Mouse (Mus musculus) kidney, adult 9 months (tissue): Measurements from ENCODE around the gene Ece2.
"Not testable (repeated sequence)": the region's sequence is repeated elsewhere in the genome, so short reads cannot be mapped to it uniquely, and the experiment has no call there.

Source experiments
- DNase-seq: peaks from one replicate; pipeline ENCODE4 v3.0.0; 2022

The Ece2 gene

DNA sequence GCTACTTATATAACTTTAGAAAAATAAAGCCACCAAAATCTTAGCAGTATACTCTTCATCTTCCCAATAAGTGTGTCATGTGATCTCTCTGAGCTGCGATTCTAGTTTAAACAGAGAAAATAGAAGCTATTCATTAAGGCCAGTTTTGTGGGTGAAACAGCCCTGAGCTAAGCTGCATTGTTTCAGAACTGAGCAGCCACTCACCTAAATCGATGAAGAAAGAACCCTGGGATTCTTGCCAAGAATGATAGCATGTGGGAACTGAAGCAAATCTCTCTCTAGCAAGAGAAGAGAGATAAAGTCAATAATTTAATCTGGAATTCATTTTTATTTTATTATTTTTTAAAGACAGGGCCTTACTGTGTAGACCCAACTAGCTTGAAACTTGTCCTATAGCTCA lies 6.4 kb upstream of the Ece2 start:
- DNase-seq: no peak

DNA sequence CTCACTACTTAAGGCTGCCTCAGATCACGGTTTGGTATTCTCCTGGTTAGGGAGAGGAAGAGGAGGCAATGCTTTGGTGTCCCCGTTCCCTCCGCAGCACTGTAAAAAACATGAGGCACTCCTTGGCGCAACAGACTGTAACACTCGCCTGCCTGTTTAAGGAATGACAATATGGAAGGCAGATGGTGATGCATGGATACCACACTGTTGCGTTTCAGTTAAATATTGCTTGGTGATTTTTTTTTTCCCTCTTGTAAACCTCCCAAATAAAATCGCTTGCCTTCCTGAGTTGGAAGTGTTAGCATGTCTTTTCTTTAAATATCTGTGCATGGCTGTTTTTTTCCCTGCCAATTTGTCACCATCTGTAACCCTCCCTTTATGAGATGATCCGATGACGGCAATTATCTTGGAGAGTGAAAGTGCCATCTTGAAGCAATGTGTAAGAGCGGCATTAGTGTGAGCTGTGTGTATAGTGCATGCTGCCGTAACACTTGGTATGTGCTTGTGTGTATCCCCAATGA lies 697 bp upstream of the Ece2 start:
- no peak for DNase-seq

DNA sequence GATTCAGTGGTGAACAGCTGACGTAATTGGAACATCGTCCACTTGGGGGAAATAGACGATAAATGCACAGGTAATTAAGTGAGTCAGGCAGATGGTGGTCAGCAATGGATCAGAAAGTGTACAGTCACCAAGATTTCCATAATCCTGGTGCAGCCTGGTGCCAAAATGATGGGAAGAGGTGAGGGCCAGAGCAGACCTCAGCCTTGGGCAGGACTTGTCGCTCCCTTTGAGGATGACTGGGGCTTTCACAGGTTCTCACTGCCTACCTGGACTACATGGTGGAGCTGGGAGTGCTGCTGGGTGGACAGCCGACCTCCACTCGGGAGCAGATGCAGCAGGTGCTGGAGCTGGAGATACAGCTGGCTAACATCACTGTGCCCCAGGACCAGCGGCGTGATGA lies 7.8 kb downstream of the Ece2 start:
- DNase-seq: no peak

DNA sequence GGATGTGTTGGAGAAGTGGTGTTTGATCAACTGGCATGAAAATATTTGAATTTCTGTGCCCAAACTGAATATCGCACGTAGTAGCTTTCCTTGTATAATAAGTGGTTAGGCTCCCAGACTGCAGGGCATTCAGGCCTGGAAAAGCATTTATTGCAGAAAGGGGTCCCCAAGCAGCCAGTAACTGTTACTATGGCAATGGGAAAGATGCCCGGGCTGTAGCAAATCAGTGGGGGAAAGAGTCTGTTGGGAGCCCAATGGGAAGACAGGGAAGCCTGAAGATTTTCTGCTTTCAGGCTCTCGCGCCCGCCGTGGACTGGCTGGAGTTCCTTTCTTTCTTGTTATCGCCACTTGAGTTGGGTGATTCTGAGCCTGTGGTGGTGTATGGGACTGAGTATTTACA lies 8.7 kb downstream of the Ece2 start:
- no peak for DNase-seq

DNA sequence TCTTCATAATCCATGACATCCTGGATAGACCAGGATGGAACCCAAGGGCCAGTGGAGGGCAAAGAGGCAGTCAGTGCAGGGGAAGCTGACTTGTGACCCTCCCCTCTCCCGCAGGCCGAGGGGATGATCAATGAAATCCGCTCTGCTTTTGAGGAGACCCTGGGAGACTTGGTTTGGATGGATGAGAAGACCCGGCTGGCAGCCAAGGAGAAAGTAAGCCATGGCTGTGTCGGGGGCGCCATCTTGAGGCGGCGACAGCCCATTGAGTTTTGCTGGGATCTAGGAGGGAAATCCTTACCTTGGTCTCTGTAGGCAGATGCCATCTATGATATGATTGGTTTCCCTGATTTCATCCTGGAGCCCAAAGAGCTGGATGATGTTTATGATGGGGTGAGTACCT lies 12.5 kb downstream of the Ece2 start:
- DNase-seq: peak; percentile 72

DNA sequence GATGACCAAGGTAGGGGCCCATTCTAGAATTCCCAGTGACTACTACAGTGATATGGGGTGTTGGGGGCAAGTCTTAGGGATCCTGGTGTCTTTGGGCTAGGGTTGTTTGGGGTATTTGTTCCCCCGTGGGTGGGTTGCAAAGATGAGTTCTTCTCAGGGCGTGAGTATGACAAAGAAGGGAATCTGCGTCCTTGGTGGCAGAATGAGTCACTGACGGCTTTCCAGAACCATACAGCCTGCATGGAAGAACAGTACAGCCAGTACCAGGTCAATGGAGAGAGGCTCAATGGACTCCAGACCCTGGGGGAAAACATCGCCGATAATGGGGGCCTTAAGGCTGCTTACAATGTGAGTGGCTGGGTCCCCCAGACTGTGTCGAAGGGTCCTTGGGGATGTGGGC lies 14.3 kb downstream of the Ece2 start:
- DNase-seq: no peak

DNA sequence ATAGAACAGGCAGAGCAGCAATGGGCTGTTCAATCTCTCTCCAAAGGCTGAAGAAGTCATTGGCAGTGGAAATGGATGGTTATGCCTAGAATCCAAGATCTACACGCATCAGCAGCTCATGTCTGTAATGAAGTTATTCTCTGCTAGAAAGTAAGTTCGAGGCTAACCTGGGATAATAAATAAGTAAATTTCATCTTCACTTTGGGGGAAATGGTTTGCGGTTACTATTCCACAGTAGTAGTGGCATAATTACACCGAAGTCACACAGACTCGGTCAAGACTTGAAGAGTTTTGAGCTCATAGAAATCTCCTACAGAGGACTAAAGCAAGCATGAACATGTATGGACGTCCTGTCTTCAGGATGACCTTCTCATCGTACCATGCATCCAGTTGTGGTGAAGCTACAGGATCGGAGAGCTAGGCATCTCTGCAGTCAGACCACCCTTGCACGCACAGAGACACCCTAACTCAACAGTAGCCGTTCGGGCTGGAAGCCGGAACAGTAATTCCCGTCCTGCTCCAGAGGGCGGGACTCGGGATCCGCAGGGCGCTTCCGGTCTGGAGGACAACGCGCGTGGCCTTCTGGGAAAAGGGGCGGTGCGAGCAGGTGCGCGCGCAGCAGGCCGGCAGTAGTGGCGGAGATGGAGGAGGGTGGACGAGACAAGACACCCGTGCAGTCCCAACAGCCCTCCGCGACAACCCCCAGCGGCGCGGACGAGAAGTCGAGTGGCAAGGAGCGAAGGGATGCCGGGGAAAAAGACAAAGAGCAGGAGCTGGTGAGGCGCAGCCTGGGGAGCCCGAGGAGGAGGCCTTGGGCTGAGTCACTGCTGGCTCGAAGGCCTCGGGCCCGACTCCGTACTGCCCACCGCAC lies 21.7 kb downstream of the Ece2 start, which contains the start of gene Psmd2:
Gene Psmd2 (plus strand): TSS at position 577 of the 871 bp plus-strand sequence.
- peak; percentile 97 for DNase-seq

DNA sequence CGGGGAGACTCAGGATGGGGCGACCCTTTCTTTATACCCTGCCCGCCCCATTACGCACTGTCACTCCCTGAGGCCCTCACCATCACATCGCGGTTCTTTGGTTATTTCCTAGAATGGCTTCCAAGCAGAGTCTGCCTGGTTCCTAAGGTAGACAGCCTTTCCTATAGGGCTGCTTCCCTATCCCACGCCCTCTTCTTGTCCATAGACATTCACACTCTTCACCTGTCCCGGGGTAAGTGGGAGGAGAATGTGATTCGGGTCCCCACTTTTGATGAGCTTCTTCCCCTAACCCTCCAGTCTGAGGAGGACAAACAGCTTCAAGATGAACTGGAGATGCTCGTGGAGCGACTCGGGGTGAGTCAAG lies 22.3 kb downstream of the Ece2 start:
- DNase-seq: no peak

DNA sequence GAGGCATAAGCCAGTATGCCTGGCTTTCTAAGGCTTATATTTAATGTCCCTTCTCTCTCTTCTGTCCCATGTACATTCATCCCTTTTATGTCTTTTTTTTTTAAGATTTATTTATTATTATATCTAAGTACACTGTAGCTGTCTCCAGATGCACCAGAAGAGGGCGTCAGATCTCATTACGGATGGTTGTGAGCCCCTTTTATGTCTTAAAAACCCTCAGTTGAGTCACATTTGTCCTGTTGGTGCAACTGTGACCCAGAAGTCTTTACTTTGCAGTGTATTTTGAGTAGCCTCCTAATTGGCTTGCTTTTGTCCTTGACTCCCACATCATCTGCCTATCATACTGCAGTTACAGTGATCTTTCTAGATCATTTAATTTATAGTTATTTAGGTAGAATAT lies 23.7 kb downstream of the Ece2 start:
- DNase-seq: no peak

DNA sequence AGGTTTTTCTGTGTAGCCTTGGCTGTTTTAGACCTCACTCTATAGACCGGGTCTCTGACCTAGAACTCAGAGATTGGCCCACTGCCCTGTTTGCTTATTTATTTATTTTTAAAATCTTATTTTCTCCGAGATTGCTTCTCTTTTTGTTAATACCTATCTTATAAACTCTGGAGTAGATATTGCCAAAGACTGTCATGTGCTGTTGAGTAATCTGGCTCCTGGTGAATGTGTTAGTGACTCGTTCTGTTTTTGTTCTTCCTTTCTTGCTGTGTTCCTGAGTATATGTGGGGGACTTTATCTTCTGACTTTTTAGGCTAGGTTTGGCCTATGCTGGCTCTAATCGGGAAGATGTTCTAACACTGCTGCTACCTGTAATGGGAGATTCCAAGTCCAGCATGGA lies 28.0 kb downstream of the Ece2 start:
- DNase-seq: no peak

DNA sequence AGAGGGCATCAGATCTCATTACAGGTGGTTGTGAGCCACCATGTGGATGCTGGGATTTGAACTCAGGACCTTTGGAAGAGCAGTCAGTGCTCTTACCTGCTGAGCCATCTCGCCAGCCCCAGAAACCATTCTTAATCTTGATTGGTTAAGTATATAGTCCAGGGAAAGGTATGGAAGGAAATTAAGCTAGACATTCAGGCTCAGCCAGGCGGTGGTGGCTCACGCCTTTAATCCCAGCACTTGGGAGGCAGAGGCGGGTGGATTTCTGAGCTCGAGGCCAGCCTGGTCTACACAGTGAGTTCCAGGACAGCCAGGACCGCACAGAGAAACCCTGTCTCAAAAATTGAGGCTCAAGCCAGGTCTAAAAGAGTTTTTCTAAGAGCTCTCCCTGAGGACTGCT lies 38.4 kb downstream of the Ece2 start, which contains the start of gene Eif4g1:
Gene Eif4g1 (plus strand): TSS at position 301 of the 400 bp plus-strand sequence.
- DNase-seq: not testable (repeated sequence)

DNA sequence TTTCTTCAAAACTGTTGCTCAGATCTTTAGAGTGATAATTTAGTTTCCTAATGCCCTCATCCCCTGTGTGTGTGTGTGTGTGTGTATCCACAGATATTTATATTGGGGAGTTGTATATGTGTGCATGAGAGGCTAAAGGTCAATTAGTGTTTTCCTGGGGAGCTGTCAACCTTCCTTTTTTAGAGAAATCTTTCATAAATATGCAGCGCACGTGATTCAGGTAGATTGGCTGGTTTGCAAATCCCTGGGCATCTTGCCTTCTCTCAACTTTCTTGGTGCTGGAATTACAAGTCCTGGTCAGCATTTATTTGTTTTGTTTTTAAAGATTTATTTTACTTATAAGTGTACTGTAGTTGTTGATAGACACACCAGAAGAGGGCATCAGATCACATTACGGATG lies 40.7 kb downstream of the Ece2 start:
- DNase-seq: no peak

DNA sequence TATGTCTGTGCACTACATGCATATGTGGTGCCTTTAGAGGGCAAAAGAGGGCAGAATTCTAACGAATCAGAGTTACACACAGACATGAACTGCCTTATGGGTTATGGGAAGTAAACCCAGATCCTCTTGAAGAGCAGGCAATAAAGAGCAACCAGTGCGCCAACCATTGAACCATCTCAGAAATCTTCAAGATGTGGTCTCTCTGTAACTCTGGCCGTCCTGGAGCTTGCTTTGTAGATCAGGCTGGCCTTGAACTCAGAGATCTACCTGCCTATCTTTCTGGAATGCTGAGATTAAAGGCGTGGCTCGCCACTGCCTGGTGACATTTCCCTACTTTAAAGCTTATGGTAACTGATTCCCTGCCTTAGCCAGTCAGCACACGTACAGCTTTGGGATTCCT lies 42.3 kb downstream of the Ece2 start:
- no peak for DNase-seq

DNA sequence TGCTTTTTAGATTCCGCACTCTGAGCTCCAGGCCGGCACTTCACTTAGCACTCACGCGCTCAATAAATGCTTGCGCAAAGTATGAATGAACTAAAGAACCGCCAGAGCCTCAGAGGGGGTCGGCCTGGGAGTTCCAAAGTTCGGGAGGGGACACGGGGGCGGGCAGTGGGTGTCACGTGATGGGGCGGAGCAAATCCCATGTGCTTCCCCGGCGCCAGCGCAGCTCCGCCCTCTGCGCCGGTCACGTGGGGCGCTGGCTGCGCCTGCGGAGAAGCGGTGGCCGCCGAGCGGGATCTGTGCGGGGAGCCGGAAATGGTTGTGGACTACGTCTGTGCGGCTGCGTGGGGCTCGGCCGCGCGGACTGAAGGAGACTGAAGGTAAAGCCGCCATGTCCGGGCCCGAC lies 42.9 kb downstream of the Ece2 start:
- peak; percentile 98 for DNase-seq

DNA sequence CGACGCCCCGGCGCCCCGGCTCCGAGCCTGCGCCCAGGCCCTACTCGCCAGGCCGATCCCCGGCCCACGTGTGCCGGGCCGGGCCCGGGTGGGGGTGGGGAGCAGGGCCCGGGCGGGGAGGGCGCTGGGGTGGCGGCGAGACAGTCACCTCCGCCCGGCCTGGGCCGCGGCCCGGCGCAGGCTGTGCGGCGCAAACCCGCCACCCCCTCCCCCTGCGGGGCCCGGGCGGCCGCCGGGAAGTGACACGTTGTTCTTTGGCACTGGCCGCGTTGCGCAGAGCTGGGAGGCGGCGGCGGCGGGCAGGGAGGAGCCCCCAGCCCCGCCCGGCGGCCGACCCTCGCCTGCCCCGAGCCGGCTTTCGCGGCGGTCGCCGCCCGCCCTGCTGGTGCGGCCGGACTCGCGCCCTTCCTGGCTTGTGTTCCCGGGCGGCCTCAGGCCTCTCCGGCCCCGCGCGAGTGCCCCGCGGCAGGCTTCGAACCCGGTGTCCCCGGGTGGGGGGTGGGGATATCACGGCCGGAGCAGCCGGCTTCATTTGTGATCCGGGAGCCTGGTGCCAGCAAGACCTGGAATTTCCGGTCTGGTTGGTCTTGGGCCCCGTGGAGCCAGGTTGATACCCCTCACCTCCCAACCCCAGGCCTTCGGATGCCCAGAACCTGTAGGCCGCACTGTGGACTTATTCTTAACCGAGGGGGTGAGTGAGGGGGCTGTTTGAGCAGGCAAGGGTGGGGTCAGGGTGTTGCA lies 43.5 kb downstream of the Ece2 start:
- DNase-seq: peak; percentile 60

DNA sequence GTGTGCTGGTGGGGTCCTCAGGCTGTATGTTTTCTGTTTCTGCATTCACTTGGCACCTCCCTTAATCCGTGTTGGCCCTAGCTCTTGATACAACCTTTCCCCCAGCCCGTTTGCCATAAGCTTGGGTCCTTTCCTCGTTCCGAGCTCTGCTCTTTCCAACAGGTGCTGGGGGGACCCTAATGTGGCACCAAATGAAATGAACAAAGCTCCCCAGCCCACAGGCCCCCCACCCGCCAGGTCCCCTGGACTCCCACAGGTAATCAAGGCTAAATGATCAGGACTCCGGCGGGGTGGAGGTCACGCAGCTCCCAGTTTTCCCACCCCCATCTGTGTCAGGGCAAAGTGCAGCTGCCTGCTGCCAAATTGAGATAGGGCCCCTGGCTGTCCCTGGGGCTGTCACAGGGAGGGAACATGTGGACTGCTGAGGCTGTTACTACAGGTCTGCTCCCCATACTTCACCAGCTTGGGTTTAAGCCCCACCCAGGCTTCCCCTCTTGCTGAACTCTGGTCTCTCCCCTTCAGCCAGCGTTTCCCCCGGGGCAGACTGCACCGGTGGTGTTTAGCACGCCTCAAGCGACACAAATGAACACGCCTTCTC lies 44.2 kb downstream of the Ece2 start:
- DNase-seq: peak; percentile 80

DNA sequence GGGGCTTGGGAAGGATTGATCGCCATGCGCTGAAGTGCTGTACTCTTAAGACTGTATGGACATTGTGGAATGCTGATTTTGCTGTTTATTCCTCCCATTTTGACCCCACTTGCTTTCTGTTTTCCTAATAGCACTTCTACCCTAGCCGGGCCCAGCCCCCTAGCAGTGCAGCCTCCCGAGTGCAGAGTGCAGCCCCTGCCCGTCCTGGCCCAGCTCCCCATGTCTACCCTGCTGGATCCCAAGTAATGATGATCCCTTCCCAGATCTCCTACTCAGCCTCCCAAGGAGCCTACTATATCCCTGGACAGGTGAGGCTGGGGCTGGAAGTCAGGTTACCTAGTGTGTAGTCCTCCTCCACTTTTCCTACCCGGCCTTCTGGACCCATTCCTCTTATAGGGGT lies 45.6 kb downstream of the Ece2 start:
- no peak for DNase-seq

DNA sequence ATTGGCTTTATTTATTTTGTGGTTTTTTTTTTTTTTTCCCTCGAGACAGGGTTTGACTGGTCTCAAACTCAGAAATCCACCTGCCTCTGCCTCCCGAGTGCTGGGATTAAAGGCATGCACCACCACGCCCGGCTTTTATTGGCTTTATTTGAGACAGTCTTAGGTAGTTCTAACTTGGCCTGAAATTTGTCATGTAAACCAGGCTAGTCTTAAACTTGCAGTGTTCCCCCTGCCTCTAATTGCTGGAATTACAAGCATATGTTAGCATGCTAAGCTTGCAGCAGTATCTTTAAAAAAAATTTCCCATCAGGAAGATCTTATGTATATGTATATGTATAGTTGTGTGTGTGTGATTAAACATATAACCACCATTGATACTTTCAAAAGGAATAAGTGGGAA lies 47.1 kb downstream of the Ece2 start:
- DNase-seq: no peak

DNA sequence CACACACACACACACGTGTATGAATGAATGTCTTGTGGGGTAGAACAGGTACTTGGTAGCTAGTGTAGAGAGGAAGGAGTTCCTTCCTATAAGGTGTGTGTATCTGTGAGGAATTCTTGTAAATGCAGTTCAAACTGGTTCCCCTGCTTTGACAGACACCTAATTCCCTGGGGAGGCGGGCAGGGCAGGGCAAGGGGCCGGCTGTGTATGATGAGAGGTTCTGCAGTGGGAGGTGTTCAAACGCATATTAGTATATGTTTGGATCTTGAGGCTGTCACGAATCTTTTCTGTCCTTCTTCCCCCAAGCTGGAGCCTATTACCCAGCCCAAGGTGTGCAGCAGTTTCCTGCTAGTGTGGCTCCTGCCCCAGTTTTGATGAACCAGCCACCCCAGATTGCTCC lies 47.8 kb downstream of the Ece2 start:
- no peak for DNase-seq

DNA sequence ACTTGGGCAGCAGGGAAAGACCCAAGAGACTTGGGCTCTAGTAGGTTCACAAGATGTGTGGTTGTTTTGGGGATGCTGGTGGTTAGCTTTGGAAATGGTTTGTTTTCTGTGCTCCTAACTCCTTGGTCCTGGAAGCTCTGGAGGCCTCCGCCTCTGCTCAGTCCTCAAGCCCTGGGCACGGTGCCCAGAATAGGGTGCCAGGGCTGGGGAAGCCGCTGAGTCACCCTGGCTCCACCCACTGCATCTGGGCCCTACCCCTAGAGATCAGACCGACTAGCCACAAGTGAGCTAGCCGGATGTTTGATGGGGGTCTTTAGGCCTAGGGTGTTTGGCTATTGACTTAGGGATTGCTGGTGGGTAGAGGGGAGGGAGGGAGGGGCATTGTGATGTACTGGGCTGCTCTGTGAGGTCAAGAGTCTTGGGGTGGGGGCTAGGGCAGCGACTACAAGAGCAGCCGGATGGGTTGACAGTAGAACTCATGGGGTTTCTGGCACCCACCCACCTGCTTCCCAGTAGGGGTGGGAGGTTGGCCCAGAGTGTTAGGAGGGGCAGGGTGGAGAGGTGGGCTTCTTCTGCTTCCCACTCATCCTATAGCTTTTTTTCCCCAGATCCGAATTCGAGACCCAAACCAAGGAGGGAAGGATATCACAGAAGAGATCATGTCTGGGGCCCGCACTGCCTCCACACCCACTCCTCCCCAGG lies 48.5 kb downstream of the Ece2 start:
- peak; percentile 87 for DNase-seq

DNA sequence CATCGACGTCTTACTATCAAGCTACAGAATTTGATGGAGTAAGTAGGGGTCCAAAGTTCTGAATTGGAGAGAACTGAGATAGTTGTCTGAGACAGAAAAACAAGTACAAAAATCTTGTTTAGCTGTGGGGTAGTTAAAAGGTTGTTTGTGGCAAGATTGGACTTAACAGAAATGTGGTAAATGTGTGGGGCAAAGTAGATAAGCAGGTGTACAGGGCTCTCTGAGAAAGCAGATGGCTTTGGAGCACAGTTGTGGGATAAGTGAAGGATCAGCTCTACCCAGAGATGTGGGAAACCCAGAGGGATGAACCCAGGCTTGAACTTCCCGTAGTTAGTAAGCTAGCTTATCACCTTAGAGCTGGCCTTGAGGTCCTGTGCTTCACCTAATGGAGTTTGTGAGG lies 61.1 kb downstream of the Ece2 start:
- DNase-seq: no peak

DNA sequence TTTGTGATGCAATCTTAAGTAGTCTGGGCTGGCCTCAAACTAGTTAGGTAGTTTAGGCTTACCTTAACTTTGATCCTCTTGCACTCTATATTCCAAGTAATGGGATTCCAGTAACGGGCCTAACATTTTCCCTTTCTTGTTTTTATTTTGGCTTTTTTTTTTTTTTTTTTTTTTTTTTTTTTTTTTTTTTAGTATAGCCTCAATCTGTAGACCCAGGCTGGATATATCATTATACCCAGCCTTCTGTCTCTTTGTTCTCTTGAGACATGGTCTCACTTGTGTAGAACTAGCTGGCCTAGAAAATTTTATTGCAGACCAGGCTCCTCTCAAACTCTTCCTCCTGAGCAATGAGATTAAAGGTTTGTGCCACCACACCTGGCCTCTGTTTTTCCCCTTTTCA lies 62.0 kb downstream of the Ece2 start:
- DNase-seq: no peak
